Mouse (Mus musculus): ENCODE measurements around the gene Myo1a.

- TF ChIP-seq POLR2A (IDR thresholded peaks at IDR 0.05; ENCODE audit: low read depth, low read length) (no peak), CTCF (IDR thresholded peaks at IDR 0.05; ENCODE audit: borderline replicate concordance, insufficient read depth, low read length) (no peak)
Observed at GRCm38 (mm10) chr10:127736266-127736665, 31.3 kb downstream of the Myo1a start.

Data from embryonic fibroblast, embryonic 13.5 days (primary cell).